Mouse (Mus musculus) spleen, postnatal 14 days (tissue): Measurements from ENCODE around the gene Tor1aip1.
"Not testable (repeated sequence)": the region's sequence is repeated elsewhere in the genome, so short reads cannot be mapped to it uniquely, and the experiment has no call there.

ENCODE experiments used
- DNase-seq, 2 experiments: peaks; one replicate each; pipeline ENCODE4 v3.0.0; 2021 to 2022; ENCODE audit warnings: low spot score in 2 of 2

Tor1aip1 gene

DNA sequence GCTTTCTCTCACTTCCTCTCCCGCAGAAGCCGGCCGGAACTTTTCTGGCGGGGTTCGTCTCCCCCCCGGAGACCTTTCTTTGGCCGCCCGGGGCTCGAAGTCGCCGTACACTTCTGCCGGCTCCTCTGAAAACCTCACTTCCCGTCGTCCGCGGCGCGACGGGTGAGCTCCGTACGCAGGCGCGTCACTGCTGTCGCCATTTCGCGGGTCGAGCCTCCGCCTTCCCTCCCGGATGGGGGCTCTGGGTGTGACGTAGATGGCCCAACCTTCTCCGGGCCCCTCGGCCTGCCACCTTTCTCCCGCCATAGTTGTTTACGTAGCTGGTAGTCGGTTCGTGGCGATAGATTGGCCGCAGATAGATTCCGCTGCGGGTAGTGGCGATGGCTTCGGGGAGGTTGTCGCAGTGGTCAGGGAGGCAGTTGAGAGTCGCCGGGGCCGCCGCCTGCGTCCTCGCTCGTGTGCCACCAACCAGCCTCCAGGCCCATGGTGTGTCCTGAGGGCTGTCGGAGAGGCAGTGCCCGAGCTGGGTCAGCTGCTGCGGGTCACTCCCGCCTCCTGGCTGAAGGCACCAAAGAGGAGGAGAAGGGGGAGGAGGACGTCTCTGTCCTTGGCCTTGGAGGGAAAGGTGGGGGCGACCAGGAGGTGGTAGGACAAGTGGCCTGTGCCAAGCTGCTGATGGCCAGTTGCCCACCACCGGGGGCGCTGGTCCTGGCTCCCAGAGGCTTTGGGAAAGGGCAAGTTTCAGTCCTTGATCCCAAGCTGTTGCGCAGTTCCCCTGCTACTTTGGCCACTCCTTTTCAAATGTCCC lies at the start of gene Tor1aip1:
Tor1aip1 (minus strand) TSS at position 551 of the 808 bp plus-strand sequence.
- peak; percentile 94 to 95 for DNase-seq

DNA sequence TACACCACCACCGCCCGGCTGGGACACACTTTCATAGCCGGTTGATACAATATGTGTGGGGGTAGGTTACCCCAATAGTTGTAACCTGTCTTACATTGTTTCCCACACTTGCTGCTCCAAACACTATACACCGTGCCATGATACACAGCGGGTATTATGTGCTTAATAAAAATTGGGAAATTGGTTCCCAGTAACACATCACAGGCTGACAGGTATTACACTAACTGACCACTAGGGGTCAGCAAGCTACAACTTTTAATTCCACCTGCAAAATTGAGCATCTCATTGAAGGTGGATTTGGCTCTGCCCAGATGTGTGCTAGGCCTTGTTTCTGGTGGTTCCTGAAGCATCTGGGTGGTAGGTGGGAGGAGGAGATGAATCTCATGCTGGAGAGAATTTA lies 49.5 kb upstream of the Tor1aip1 start:
- DNase-seq = no peak

DNA sequence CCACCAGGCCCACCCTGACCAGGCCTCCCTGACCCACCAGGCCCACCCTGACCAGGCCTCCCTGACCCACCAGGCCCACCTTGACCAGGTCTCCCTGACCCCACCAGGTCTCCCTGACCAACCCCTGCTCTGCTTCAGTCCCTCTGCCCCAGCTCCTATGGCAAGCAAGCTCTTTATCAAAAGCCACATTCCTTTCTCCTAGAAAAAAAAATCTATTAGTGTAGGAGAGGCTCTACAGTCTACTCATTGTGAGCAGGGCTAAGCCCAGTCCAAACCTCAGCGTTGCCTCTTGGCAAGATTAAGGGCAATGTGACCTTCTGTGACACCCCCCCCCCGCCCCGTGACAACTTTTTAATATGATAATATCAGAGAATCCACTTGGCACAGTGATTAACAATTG lies 48.3 kb upstream of the Tor1aip1 start:
- DNase-seq = no peak

DNA sequence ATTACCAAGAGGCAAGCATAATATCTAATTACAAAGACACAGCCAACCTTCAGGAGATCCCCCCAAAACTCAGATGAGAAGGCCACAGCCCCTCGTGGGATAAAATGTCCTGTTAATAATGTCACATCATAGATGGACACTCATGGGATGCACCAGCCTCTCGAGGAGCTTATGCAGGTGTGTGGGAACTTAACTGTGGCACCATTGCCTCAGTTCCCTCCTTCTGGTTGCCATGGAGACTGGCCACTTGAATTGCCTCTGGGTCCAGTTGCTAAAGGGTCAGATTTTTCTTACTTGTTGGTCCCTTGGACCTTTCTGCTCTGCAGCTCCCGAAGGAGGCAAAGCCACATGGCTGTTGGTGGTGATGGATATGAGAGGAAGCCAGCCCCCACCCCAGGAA lies 41.4 kb upstream of the Tor1aip1 start:
- no peak for DNase-seq

DNA sequence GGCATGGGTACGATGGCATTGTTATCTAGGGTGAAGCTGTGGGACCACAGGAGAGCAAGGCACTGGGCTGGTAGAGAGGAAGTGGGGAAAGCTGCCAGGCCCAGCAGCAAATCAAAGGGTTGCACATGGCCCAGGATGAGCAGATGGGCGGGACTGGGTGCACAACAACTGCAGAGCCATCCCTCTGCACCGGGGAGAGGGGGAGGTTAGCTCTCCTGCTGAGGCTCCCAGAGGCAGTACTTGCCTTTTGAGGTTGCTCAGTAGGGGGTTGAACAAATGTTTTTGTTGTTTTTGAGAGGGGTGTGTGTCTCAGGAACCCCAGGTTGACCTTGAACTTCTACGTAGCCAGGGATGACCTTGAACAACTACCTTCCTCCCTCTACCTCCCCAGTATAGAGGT lies 40.2 kb upstream of the Tor1aip1 start:
- no peak for DNase-seq

DNA sequence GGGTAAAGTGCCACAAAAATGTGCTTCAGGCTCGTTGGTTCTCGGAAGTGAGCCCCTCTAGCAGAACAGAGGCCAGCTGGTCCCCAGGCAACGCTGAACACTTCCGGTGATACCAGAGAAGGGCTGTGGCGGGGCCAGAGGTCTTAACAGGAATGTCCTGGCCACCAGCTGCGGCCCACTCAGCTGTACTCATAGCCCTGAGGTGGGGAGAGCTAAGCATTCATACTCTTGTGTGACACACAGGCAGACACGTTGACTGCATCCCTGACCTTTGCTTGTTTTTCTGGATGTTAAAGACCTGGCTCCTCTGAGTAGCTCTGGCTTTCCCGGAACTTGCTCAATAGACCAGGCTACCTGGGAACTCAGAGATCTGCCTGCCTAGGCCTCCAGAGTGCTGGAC lies 38.3 kb upstream of the Tor1aip1 start:
- DNase-seq = no peak

DNA sequence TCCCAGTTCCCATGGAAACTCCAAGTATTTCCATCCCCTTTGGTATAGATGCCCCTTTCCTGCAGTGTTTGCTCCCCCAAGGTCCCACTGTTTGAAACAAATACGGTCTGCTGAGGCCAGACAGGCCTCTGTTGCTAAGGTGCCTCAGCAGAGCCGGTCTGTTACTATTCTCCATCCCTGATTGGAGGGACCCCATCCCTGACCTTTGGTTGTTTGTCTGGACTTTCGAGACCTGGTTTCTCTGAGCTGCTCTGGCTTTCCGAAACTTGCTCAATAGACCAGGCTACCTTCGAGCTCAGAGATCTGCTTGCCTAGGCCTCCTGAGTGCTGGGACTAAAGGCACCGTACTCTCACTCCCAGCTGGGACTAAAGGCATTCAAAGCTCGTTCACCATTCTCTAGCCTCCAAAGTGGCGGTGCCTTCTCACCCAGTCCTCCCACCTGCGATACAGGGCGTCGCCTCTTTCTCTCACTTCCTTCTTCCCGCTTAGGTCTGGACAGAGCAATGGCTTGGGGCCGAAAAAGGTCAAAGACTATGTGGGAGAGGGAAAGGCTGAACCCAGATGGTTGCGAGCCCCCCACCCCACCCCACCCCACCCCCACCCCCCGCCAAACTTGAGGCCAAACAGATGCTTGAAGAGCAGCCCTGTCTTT lies 37.0 kb upstream of the Tor1aip1 start:
- DNase-seq = no peak

DNA sequence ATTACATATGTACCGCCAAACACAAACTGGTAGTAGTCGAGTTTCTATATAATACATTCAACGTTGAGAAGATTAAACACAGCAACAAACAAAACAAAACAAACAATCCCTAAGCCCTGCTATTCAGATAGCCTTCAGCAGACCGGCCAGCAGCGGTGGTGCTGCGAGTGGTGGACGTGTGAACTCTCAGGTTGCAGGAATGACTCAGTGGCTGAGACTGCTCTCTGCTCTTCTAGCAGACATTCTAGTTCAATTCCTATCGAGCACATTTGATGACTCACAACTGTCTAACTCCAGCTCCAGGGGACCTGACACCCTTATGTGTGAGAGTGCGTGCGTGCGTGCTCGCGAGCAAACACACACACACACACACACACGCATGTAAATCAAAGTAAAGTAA lies 33.8 kb upstream of the Tor1aip1 start:
- DNase-seq = no peak

DNA sequence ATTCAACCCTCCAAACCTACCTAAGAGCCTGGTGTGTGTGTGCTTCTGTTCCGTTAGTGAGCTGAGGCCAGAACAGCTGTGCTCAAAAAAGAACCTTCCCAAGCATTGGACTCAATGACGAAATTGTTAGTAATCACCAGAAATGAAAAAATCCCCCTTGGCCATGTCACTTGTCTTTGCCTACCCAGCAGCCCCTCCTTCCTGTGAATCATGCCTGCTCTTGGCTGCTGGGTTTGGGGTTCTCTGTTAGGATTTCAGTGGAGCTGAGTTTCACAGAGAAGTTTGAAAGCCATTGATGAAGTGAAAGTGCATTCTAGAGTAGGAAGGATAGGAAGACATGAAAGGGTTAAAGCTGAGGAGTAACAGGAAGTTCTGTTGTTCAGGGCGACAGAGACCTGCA lies 29.9 kb upstream of the Tor1aip1 start:
- no peak for DNase-seq

DNA sequence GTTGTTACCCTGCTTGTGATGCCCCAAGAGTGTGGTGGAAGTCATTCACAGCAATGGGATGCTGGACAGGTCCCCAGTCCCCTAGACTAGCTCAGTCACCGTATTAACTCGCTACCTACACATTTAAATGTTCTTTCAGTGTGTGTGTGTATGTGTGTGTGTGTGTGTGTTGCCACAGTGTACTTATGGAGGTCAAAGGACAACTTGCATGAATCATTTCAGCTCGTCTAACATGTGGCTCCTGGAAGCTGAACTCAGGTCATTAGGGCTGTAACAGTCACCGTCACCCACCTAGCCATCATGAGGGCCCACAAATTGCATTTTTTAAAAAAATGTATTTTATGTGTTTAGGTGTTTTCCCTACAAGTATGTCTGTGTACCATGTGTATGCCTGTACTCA lies 25.9 kb upstream of the Tor1aip1 start:
- DNase-seq = no peak

DNA sequence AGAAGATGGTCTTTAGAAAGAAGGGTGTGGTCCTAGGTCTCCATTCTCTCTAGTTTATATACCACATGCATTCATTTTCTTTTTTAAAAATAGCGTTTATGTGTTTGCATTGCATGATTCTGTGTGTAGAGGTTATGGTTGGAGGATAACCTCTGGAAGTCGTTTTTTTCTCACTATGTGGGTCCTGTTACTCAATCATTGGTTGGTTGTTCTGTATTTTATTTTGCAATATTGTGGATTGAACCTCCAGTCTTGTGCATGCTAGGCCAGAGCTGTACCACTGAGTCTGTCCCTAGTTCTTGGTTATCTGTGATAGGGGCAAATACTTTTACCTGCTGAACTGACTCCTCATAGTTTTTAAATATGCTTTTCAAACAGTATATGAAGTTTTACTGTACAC lies 21.9 kb upstream of the Tor1aip1 start:
- no peak for DNase-seq

DNA sequence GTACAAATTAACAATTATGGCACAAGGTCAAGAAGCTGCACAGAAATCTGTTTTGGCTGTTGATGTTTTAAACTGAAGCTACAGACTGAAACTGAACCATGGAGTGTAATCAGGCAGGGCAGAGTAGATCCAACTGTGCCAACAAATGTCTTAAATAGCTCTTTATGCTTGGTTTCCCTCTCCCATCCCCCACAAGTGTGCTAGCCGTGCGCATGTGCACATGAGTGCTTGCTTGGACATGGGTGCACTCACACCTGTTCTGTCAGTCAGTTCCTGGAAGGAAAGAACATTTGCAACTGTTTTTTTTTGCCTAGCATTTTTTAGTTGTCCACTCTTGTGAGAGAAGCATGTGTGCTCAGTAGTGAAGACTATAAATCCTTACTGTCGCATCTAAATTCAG lies 10.4 kb upstream of the Tor1aip1 start:
- no peak for DNase-seq

DNA sequence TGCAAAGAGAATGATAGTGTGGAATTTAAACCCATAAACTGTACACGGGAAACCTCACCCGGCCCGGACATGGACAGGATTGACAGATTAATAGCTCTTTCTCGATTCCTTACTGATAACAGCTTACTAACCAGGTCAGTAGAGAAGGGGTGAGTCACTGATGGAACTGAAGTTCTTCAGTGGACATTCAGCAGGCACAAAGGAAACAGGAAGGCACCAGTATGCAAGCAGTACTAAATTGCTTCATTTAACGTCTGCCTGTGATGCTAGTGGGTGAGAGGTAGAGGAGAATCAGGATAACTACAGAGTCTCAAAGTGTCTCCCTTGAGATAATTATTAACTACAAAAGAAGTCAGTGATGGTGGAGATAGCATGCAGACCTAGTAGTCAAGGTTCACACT lies 7.9 kb upstream of the Tor1aip1 start:
- DNase-seq = no peak

DNA sequence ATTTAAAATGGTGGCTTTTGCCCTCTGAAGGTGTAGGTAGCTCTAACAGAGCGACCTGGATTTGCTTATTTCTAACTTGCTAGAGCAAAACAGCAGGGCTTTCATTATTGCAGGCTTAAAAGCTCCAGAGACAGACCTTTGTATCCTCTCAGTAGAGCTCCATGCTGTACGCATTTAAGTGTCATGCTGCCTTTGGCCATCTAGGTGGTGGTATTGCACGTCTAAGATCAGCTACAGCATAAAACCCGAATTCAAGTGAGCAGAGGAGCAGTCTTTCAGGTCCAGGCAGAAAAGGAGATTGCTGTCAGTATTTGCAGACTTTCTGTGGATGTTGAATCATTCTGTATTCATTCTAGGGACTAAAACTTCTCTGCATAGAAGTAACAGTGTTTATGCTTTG lies 6.7 kb upstream of the Tor1aip1 start:
- DNase-seq = peak in 1 of 2 experiments; percentile 27

DNA sequence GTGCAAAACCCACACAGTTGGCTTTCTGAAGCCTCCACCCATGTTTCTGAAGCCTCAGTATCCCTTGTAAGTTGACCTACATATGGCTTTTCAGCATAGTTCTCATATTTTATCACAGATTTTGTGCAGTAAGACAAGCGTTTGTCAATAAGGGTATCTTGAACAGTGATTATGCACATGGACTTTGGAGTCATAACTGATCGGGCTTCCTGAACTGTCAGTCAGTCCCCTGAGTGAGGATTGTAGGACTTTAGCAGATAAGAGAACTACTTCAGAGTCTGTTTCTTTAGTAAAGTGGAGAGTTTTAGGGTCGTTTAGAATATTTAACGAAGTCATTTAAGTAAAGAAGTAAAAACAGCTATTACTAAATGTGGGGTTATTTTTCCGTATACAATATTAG lies 6.2 kb upstream of the Tor1aip1 start:
- DNase-seq = no peak

DNA sequence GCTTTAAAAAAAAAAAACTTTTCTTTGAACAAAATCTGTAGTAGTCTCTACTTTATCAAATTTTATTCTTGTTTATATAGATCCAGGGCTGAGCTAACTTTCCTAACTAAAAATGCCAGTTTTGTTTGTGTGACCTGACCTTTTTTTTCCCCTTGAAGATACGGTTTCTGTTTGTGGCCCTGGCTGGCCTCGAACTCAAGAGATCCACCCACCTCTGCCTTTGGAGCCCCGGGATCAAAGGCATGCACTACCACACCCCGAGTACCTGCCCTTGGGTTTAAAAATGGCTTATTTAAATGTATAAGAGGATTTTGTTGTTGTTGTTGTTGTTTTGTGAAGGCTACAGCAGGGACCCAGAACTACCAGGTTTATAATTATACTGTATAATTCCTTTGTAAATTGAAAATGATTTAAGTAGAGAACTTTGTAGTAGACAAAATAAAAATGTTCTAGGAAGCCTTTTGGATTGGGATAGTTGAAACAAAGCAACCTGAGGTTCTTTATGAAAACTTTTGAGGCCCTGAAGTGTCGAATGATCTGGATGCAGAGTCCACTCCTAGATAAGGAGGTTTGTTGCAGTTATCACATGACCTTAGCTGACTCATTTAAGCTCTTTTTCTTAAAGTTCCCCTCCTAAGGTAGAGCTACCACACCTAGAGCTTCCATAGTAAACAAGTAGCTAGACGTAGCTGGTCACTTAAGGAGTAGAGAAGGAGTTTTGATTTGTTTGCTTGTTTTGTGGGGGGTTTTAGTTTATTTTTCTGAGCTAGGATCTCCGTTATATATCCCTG lies 5.4 kb upstream of the Tor1aip1 start:
- DNase-seq = no peak

DNA sequence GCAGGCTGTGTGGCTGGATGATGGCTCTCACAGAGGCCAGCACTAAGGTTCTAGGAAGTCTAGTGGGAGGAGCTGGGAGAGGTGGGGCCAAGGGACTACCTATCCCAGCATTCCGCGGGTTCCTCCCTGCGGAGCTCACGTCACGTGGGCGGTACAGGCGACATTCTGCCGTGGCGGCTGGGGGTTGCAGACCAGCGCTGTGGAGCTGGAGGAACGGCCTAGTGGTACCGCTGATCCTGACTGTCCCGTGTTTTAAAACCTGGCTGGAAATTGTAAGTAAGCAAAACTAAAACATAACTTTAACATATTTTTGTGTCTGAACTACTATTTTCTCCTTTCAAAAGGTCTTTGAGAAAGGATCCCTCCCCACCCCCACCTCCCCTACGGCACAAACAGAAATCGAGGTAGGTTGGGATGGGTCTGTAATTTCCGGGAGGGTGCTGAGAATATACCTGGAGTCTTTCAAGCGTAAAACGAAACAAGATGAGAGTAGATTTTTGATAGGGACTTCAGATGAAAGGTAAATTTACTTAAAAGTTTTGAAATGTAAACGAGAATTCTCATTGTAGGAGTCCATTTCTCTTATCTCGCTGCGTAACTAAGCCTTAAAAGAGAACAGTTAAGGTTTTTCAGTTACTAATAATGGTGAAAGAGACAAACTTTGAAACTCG lies 4.6 kb upstream of the Tor1aip1 start:
- peak; percentile 73 to 84 for DNase-seq

DNA sequence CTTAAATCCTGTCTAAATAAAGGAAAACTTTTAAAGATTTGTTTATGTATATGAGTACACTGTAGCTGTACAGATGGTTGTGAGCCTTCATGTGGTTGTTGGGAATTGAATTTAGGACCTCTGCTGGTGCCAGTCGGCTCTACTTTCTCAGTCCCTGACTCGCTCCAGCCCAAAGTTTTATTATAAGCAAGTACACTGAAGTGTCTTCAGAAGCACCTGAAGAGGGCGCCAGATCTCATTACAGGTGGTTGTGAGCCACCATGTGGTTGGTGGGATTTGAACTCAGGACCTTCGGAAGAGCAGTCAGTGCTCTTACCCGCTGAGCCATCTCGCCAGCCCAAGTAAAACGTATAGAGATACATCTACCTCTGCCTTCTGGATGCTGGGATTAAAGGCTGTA lies 3.7 kb upstream of the Tor1aip1 start:
- DNase-seq = not testable (repeated sequence)

DNA sequence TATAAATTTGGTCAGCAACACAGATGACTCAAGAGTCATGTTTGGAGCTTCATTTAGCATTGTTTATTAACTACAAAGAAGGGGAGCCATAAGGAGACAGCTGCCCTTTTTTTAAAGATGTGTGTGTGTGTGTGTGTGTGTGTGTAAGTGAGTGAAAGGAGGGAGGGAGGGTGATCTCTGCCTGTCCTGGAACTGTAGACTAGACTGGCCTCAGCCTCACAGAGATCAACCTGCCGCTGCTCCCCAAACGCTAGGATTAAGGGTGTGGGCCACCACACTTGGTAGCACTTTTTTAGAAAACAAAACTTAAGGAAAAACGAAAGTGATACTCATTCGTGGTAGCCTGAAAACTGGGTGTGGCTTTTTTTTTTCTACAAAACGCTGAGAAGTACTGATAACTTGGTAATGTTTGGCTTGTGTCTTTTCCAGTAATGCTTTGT lies 884 bp upstream of the Tor1aip1 start:
- peak; percentile 10 to 25 for DNase-seq

DNA sequence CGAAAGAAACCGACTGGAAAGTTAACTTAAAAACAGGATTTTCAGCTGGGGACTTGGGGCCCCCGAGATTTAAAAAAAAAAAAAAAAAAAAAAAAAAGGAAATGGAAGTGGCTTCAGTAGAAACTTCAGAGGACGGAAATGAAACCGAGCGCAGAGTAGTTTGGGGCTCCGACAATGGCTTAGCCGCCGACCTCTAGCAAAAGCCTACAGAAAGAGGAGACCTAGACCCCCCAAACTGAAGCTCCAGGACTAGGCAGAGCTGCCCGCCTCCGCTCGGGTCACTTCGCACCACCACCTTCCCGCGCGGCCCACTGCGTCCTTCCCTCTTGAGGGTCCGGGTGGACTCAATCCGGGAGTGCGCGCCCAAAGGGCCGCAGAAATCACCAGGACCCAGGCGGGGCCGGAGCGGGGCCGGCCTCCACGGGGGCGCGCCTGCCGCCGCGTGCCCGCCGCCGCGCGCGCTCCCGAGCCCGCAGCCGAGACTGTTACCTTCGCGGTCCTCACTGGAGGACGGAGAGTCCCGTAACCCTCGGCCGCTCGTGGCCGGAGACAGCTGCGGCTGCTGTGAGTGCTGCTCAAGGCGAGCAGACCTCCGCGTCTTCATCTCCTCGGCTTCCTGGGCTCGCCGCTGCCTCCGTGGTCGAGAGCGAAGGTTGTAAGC lies 881 bp downstream of the Tor1aip1 start, which contains the start of gene Tor1aip2:
Tor1aip2 (plus strand) TSS at position 135 of the 661 bp plus-strand sequence.
- DNase-seq = peak in 1 of 2 experiments; percentile 75

DNA sequence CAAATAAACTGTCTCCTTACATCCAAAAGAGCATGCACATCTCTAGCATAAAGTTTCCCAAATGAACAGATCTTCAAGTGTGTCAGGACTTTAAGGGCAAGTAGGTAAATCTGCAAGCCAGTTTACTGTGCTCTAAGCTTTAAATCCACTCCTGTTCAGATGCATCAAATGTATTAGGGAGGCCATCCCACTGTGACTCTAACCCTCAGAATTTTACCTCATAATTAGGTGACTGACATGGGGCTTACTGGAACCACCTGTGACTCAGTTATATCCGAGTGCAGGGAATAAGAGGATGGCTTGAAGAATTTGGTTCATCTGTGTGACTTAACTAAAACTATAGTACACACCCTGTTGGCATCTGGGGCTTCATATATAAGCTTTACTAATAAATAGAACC lies 1.6 kb downstream of the Tor1aip1 start:
- no peak for DNase-seq
